13 mouse cellular contexts compared by ENCODE assay signal in the genomic region with DNA sequence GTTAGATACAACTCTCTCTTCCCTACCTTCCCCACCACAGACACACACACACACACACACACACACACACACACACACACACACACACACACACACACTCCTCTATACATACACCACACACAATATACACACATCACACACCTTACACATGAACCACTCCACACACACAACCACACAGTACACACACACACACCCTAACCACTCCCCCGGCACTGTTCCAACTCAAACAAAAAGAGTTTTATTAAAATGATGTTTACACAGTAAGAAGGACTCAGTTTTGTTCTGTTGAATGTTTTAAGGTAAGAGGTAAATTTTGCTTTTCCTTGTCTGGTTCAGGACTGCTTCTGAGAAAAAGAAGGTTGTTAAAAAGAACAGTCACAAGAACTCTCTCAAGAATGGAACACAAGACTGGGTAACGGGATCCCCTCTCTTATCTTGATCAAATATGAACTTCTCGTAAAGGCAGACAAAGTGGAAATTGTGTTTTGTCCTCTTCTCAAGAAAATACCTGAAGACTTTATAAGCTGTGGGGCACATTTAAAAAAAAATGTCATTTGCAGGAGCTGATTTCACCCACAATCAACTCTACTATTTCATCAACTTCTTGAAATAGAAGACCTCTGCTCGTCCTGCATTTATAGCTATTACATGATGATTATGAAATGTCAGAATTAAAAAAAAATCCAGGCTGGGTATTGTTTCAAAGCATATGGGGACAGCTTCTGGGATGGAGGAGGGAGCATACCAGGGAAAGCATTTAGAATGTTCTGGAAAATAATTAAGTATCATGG. TPM values are rescaled to one million over a fixed set of nuclear protein-coding genes. Genes with fewer than 3 reads are reported as not detected.
A peak's percentile ranks its signal among the peaks of the same experiment; 100 is the strongest.
DNase-seq lines count a peak whose midpoint lies in the region; ATAC-seq and TF ChIP-seq lines count a peak whose summit lies in the region.
"Had no signal": no experiment of that assay in that cellular context is flagged by ENCODE, and none has a peak within 500 bp of the region (broad histone marks: within the 10 kb centered on the region; RNA-seq: fewer than 3 reads in every experiment).

No protein-coding gene starts in this region.

- no peak for ATAC-seq in intestine, embryonic 14.5 days (replicated peaks; ENCODE audit: low FRiP score, low TSS enrichment, low read depth)
- no peak for ATAC-seq in stomach, embryonic 14.5 days (ENCODE audit: insufficient number of reproducible peaks, insufficient read depth, low FRiP score, low read depth)
- ATAC-seq: midbrain, embryonic 16.5 days had no signal

- peak; percentile 83 for DNase-seq in liver, adult 2 months (ENCODE audit: extremely low read depth, low read depth, low spot score)
- DNase-seq in liver (no peak), NIH3T3 (ENCODE audit: low read depth) (peak; percentile 43)
- no peak for DNase-seq in intestine, embryonic 14.5 days (ENCODE audit: low spot score)
- no peak for DNase-seq in heart, postnatal 10 days
- DNase-seq in adrenal gland, adult 18-20 months (ENCODE audit: low spot score in 2 of 2) = no peak
- DNase-seq: cerebellum, postnatal 36 days; liver, embryonic 13.5 days had no signal

- intact Hi-C loops in heart, postnatal 10 days (cut with DNase I) = no loop called here

- peaks cover 3% of the 10 kb centered on the region; the same call in 1 of the 2 replicates for H3K36me3 ChIP-seq in liver, adult 2 months (ENCODE audit: control insufficient read depth, insufficient read depth, low read length)
- H3K36me3 ChIP-seq in intestine, embryonic 14.5 days (ENCODE audit: control insufficient read depth, insufficient read depth, low read length) = peaks cover 10% of the 10 kb centered on the region
- H3K36me3 ChIP-seq in stomach, embryonic 14.5 days (ENCODE audit: control insufficient read depth, insufficient read depth, low read length) = peaks cover 5% of the 10 kb centered on the region

- peaks cover 14% of the 10 kb centered on the region for H3K4me1 ChIP-seq in liver, adult 2 months (ENCODE audit: control insufficient read depth, insufficient read depth, low read length)
- H3K4me1 ChIP-seq in intestine, embryonic 14.5 days (replicated peaks; ENCODE audit: control insufficient read depth, insufficient read depth, low read length) = peaks cover 9% of the 10 kb centered on the region
- 0 out of 2 replicates have a peak, but pooled peaks cover 3% of the 10 kb centered on the region for H3K4me1 ChIP-seq in stomach, embryonic 14.5 days (ENCODE audit: control insufficient read depth, insufficient read depth, low read length)

- H3K27me3 ChIP-seq in liver, adult 2 months (ENCODE audit: control insufficient read depth, insufficient read depth, low read length) = no peaks in the 10 kb centered on the region
- no peaks in the 10 kb centered on the region for H3K27me3 ChIP-seq in intestine, embryonic 14.5 days (replicated peaks; ENCODE audit: control insufficient read depth, insufficient read depth, low read length)
- H3K27me3 ChIP-seq in stomach, embryonic 14.5 days (ENCODE audit: control insufficient read depth, insufficient read depth, low read length) = no peaks in the 10 kb centered on the region
- H3K27me3 ChIP-seq: hindbrain, embryonic 12.5 days; liver, embryonic 13.5 days had no signal

- no peak for TF ChIP-seq CTCF in liver, adult 2 months (IDR thresholded peaks at IDR 0.05; ENCODE audit: low read depth, low read length)

- 25% methylated on average over 4 of the region's 4 CpGs for WGBS in liver, adult 2 months
- WGBS in intestine, embryonic 14.5 days = 72% methylated on average over 4 of the region's 4 CpGs
- WGBS in stomach, embryonic 14.5 days = 65% methylated on average over 4 of the region's 4 CpGs

- TF ChIP-seq POLR2A in liver, adult 2 months (IDR thresholded peaks at IDR 0.05; ENCODE audit: extremely low read depth, insufficient read depth, low read length) = no peak

- H3K27ac ChIP-seq in liver, adult 2 months (replicated peaks; ENCODE audit: insufficient read depth, low read depth, low read length) = peak overlapping the region; percentile 47
- peak overlapping the region; percentile 33; the same call in 1 of the 2 replicates for H3K27ac ChIP-seq in intestine, embryonic 14.5 days (ENCODE audit: low read depth)
- peak overlapping the region; percentile 27; the same call in 1 of the 2 replicates for H3K27ac ChIP-seq in stomach, embryonic 14.5 days (ENCODE audit: low read length)
- H3K27ac ChIP-seq: hindbrain, embryonic 12.5 days; liver, embryonic 13.5 days had no signal

- H3K79me2 ChIP-seq in liver, adult 2 months (ENCODE audit: control insufficient read depth, insufficient read depth, low read length) = peaks cover 12% of the 10 kb centered on the region; the same call in 1 of the 2 replicates

- no peak overlapping the region for H3K4me2 ChIP-seq in intestine, embryonic 14.5 days (ENCODE audit: low read length)
- H3K4me2 ChIP-seq in stomach, embryonic 14.5 days (replicated peaks; ENCODE audit: low read depth, low read length) = no peak overlapping the region
- H3K4me2 ChIP-seq: heart, embryonic 11.5 days; hindbrain, embryonic 12.5 days; liver, embryonic 13.5 days had no signal

- H3K9me3 ChIP-seq in intestine, embryonic 14.5 days (ENCODE audit: control insufficient read depth, low read length) = no peaks in the 10 kb centered on the region
- no peaks in the 10 kb centered on the region for H3K9me3 ChIP-seq in stomach, embryonic 14.5 days (ENCODE audit: control insufficient read depth, low read depth, low read length)
- H3K9me3 ChIP-seq: hindbrain, embryonic 12.5 days; liver, embryonic 13.5 days had no signal

- no peak overlapping the region for H3K4me3 ChIP-seq in liver, adult 2 months (ENCODE audit: insufficient read depth, low read depth, low read length)
- H3K4me3 ChIP-seq in intestine, embryonic 14.5 days (ENCODE audit: low read depth, low read length) = no peak overlapping the region
- H3K4me3 ChIP-seq in stomach, embryonic 14.5 days (ENCODE audit: low read depth, low read length) = no peak overlapping the region
- H3K4me3 ChIP-seq: erythroblast, embryonic 14.5 days; hindbrain, embryonic 12.5 days; liver, embryonic 13.5 days had no signal

- no peak overlapping the region for H3K9ac ChIP-seq in liver, adult 2 months (ENCODE audit: low read depth, low read length)
- H3K9ac ChIP-seq in intestine, embryonic 14.5 days (ENCODE audit: low read length) = no peak overlapping the region
- H3K9ac ChIP-seq in stomach, embryonic 14.5 days (replicated peaks; ENCODE audit: low read depth, low read length) = no peak overlapping the region
- H3K9ac ChIP-seq: hindbrain, embryonic 12.5 days; liver, embryonic 13.5 days had no signal

RNA-seq across cellular contexts. Expression of gene Arid5b, which starts 30.9 kb away (rescaled TPM):
- total RNA-seq in liver, adult 2 months (2014; rRNA removed) = 13.6 and 20.9 TPM in 2 replicates
- 7.3 and 11.6 TPM in 2 replicates for polyA plus RNA-seq in liver, adult 2 months (2012; rRNA removed)
- 34.0 and 35.0 TPM in 2 replicates for polyA plus RNA-seq in intestine, embryonic 14.5 days (2014; fragmentation: Nextera tagmentation; extraction: Ambion mirVana)
- polyA plus RNA-seq in stomach, embryonic 14.5 days (2014; fragmentation: Nextera tagmentation; extraction: Ambion mirVana) = 40.8 and 43.0 TPM in 2 replicates
- 10 to 100 TPM; 26.5 to 29.4 TPM for total RNA-seq in heart, postnatal 10 days (2021)
- 10 to 100 TPM; 14.0 to 25.3 TPM for total RNA-seq in adrenal gland, adult 18-20 months (2021)

Comparison
In these comparisons a context has a peak if more than half of its experiments do, and no peak if none do; other contexts are left out.
1. DNase-seq: peak in liver, adult 2 months (single experiment) and NIH3T3 (single experiment); none in liver (single experiment), intestine, embryonic 14.5 days (single experiment), heart, postnatal 10 days (0 of 2) and adrenal gland, adult 18-20 months (0 of 2).
2. Peak in every context shown above with its lines, with median percentiles within 50 percentile points of each other: H3K27ac ChIP-seq.